Mouse (Mus musculus) kidney, postnatal 0 days (tissue): ENCODE data around the gene Zfp260. TPM values are rescaled to one million over a fixed set of nuclear protein-coding genes. Genes with fewer than 3 reads are reported as not detected.

Experiments used
- ATAC-seq: fragments of 200-750 bp; cut with Nextera tagmentation; replicated peaks from 2 replicates; pipeline ENCODE4 v1.8.0; 2017; ENCODE audit warnings: low read depth, moderate number of reproducible peaks, moderate TSS enrichment, moderate library complexity; ENCODE audit not compliant: low FRiP score
- DNase-seq: peaks from one replicate; pipeline ENCODE4 v3.0.0-alpha.2; 2016; ENCODE audit warnings: low spot score
- H3K27ac ChIP-seq: fragments of 300-500 bp; sonication (generic); 2 replicates; pipeline ENCODE4 v1.5.1; 2014; ENCODE audit warnings: mild to moderate bottlenecking
- H3K27me3 ChIP-seq: fragments of 300-500 bp; sonication (generic); 2 replicates; pipeline ENCODE4 v1.6.1; 2014; ENCODE audit warnings: low read length, mixed read lengths; ENCODE audit not compliant: insufficient read depth
- H3K36me3 ChIP-seq: fragments of 300-500 bp; sonication (generic); 2 replicates; pipeline ENCODE4 v1.6.1; 2014; ENCODE audit warnings: low read length, mixed read lengths; ENCODE audit not compliant: insufficient read depth
- H3K4me1 ChIP-seq: fragments of 300-500 bp; sonication (generic); replicated peaks from 2 replicates; pipeline ENCODE4 v1.6.1; 2014; ENCODE audit warnings: antibody characterized with exemption, low read length, mixed read lengths; ENCODE audit not compliant: insufficient read depth
- H3K4me2 ChIP-seq: fragments of 300-500 bp; sonication (generic); 2 replicates; pipeline ENCODE4 v1.6.1; 2014; ENCODE audit warnings: mild to moderate bottlenecking, low read length, moderate library complexity, mixed read lengths
- H3K4me3 ChIP-seq: fragments of 300-500 bp; sonication (generic); replicated peaks from 2 replicates; pipeline ENCODE4 v1.5.1; 2014; ENCODE audit warnings: low read depth, low read length
- H3K9ac ChIP-seq: fragments of 300-500 bp; sonication (generic); 2 replicates; pipeline ENCODE4 v1.6.1; 2014; ENCODE audit warnings: low read depth, low read length
- H3K9me3 ChIP-seq: fragments of 300-500 bp; sonication (generic); replicated peaks from 2 replicates; pipeline ENCODE4 v1.6.1; 2016; ENCODE audit warnings: low read length, inconsistent platforms, mixed read lengths
- CTCF ChIP-seq: IDR thresholded peaks from 2 replicates; pipeline ENCODE4 v1.5.1; 2016; ENCODE audit warnings: antibody characterized with exemption, low read depth, mild to moderate bottlenecking, moderate library complexity
- WGBS: fragments of 180-500 bp; shearing (Covaris S2); extraction: QIAGEN DNeasy Blood & Tissue Kit; methylation state at CpG from one replicate; pipeline ENCODE4 v1.1.7; 2014; 5-methylcytosine and 5-hydroxymethylcytosine counted together
- microRNA-seq: library from miRNA; unstranded; fragments of <30 nt; microRNA quantifications from one replicate; pipeline ENCODE4, GENCODE M21; 2016
- polyA plus RNA-seq: library from polyadenylated mRNA; unstranded; fragments of >200 nt; fragmentation: Nextera tagmentation; extraction: Ambion mirVana; gene quantifications from 2 replicates; pipeline ENCODE4 v1.2.1, GENCODE M21; 2015

The Zfp260 gene
- polyA plus RNA-seq, 1 experiment from 2014 or later: 79.8 TPM

DNA sequence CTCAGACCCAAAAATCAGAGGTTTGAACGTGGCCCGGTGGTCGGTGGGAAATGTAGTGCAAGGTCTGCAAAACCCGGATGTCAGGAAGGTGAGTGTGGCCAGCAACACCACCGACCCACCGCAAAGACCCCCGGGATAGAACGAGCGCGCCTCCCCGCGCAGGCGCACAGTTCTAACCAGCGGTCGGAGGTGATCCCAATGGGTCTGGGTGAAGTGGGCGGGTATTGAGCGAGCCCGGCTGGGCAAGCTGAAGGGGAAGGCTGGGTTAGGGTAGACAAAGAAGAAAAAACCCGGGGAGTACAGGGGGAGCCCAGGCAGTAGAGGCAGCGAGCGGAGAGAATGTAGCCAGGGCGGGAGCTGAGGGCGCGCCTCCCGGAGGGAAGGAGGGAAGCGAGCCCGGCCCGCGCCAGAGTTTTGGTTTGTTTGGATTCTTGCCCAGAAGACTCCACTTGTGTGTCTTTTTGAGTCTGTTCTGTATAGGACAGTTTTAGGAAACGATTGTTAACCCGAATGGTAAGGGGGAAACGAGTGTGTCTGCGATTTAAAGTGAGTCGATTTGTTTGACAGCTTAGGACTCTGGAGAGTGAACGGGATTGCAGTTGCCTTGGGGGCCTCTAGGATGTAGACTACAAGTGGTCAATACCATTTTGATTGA, 49.1 kb downstream of the Zfp260 start:
- no peak for TF ChIP-seq CTCF
- H3K9me3 ChIP-seq: 0 out of 2 replicates have a peak, but pooled peaks cover 6% of the 10 kb centered on the region
- no peaks in the 10 kb centered on the region for H3K36me3 ChIP-seq
- peak overlapping the region; percentile 55 for H3K9ac ChIP-seq
- peak overlapping the region; percentile 67 for H3K4me2 ChIP-seq
- no peaks in the 10 kb centered on the region for H3K27me3 ChIP-seq
- H3K4me3 ChIP-seq: peak overlapping the region; percentile 51
- DNase-seq (peak; percentile 95), ATAC-seq (peak; percentile 91)
- H3K27ac ChIP-seq: peak overlapping the region; percentile 62
- WGBS: 1% methylated on average over 35 of the region's 35 CpGs
- no peaks in the 10 kb centered on the region for H3K4me1 ChIP-seq

DNA sequence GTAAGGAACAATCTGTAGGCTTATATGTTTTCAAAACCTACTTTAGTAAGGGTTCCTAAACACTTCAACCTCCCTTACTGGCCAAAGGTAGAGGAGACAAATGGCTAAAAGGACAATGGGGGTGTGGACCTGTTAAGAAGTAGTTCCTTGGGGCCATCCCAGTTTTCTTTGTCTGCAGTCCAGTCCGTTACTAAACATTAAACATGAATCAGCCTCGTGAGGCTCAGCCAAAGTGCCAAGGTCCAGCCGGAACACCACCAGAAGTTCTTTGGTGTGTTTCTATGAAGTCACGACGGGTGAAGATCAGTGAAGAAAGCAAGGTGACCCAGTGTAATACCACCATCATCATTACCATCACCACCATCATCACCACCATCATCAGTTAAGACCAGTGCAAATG, 52.4 kb downstream of the Zfp260 start:
- Histone ChIP-seq H3K27me3 (no peaks in the 10 kb centered on the region), H3K9ac (no peak overlapping the region), H3K9me3 (peaks cover 14% of the 10 kb centered on the region), H3K4me1 (no peaks in the 10 kb centered on the region), H3K4me2 (no peak overlapping the region), H3K27ac (no peak overlapping the region), H3K4me3 (no peak overlapping the region), H3K36me3 (no peaks in the 10 kb centered on the region)
- DNase-seq: no peak
- no peak for ATAC-seq
- TF ChIP-seq CTCF: no peak
- 92% methylated on average over 5 of the region's 5 CpGs for WGBS

DNA sequence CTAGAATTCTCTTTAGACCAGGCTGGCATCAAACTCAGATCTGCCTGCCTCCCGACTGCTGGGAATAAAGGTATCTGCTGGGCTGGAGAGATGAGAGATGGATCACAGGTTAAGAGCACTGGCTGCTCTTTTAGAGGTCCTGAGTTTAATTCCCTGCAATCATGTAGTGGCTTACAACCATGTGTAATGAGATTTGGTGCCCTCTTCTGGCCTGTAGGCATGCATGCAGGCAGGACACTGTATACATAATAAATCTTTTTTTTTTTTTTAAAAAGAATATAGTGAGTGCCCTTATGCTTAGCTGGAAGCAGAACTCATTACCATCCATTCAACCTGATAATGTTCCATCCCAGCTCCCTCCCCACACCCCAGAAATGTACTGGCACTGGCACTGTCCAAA, 59.5 kb downstream of the Zfp260 start:
- 0 out of 2 replicates have a peak, but pooled peaks have one; percentile 13 for TF ChIP-seq CTCF
- peaks cover 46% of the 10 kb centered on the region for H3K9me3 ChIP-seq
- DNase-seq: no peak
- H3K4me1 ChIP-seq: no peaks in the 10 kb centered on the region
- WGBS: 91% methylated on average over 1 of the region's 1 CpGs
- H3K4me3 ChIP-seq: no peak overlapping the region
- H3K27ac ChIP-seq: no peak overlapping the region
- H3K4me2 ChIP-seq: no peak overlapping the region
- H3K27me3 ChIP-seq: no peaks in the 10 kb centered on the region
- no peak overlapping the region for H3K9ac ChIP-seq
- ATAC-seq: no peak
- H3K36me3 ChIP-seq: peaks cover 32% of the 10 kb centered on the region

DNA sequence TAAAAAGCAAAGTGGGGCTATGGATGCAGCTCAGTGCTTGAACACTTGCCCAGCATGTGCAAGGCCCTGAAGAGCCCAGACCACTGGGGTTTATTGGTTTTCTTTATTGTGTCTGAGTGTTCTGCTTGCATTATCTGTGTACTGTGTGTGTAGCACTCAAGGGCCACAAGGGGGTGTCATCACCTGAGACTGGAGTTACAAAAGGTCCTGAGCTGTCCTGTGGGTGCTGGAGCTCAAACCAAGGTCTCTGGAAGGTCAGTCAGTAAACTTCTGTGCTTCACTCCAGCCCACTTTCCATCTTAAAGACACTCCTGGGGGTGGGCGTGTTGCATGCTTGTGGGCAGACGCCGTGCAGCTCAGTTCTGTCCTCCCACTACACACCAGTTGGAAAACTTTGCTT, 60.9 kb downstream of the Zfp260 start:
- H3K9me3 ChIP-seq: peaks cover 57% of the 10 kb centered on the region
- DNase-seq: no peak
- WGBS: 97% methylated on average over 3 of the region's 3 CpGs
- H3K9ac ChIP-seq: no peak overlapping the region
- H3K27ac ChIP-seq: no peak overlapping the region
- H3K4me3 ChIP-seq: no peak overlapping the region
- TF ChIP-seq CTCF: no peak
- ATAC-seq: no peak
- no peaks in the 10 kb centered on the region for H3K27me3 ChIP-seq
- peaks cover 44% of the 10 kb centered on the region for H3K36me3 ChIP-seq
- H3K4me1 ChIP-seq: no peaks in the 10 kb centered on the region
- H3K4me2 ChIP-seq: no peak overlapping the region

Small RNAs within 50 kb of the gene (microRNA-seq; reads per million reads assigned to microRNA genes)
- gene Gm23368: not detected

Other genes with a start within 250 kb of the Zfp260 start
- gene Zfp940, start 241.1 kb upstream of the Zfp260 start, polyA plus RNA-seq: 4.6 TPM in 2 replicates
- 5.5 and 5.6 TPM in 2 replicates for gene Zfp420, start 234.8 kb upstream of the Zfp260 start, polyA plus RNA-seq
- gene Zfp27, start 188.2 kb upstream of the Zfp260 start, polyA plus RNA-seq: 7.7 and 7.8 TPM in 2 replicates
- 3.9 and 4.7 TPM in 2 replicates for gene Zfp383, start 186.6 kb upstream of the Zfp260 start, polyA plus RNA-seq
- 5.6 and 6.7 TPM in 2 replicates for gene Zfp74, start 140.7 kb upstream of the Zfp260 start, polyA plus RNA-seq
- 6.4 TPM in 2 replicates for gene Zfp568, start 110.8 kb upstream of the Zfp260 start, polyA plus RNA-seq
- 2.8 and 3.8 TPM in 2 replicates for gene Zfp14, start 43.4 kb upstream of the Zfp260 start, polyA plus RNA-seq
- 2.7 and 3.7 TPM in 2 replicates for gene Zfp82, start 21.9 kb upstream of the Zfp260 start, polyA plus RNA-seq
- 0.83 and 1.8 TPM in 2 replicates for gene Gm26920, start 4.4 kb upstream of the Zfp260 start, polyA plus RNA-seq
- gene Zfp566, start 4.2 kb upstream of the Zfp260 start, polyA plus RNA-seq: 9.5 and 9.6 TPM in 2 replicates
- gene Zfp382, start 27.2 kb downstream of the Zfp260 start, polyA plus RNA-seq: 4.9 and 5.5 TPM in 2 replicates
- 10.6 and 11.4 TPM in 2 replicates for gene Zfp146, start 75.0 kb downstream of the Zfp260 start, polyA plus RNA-seq
- 32.9 and 43.0 TPM in 2 replicates for gene Cox7a1, start 89.4 kb downstream of the Zfp260 start, polyA plus RNA-seq
- 121 and 122 TPM in 2 replicates for gene Capns1, start 104.0 kb downstream of the Zfp260 start, polyA plus RNA-seq
- gene Polr2i, start 137.2 kb downstream of the Zfp260 start, polyA plus RNA-seq: 148 and 157 TPM in 2 replicates
- gene Tbcb, start 137.5 kb downstream of the Zfp260 start, polyA plus RNA-seq: 176 and 179 TPM in 2 replicates
- gene Ovol3, start 140.9 kb downstream of the Zfp260 start, polyA plus RNA-seq: not detected in 2 replicates
- 0.11 and 0.27 TPM in 2 replicates for gene Thap8, start 185.3 kb downstream of the Zfp260 start, polyA plus RNA-seq
- gene Wdr62, start 185.6 kb downstream of the Zfp260 start, polyA plus RNA-seq: 2.7 and 3.4 TPM in 2 replicates
- 22.7 and 23.3 TPM in 2 replicates for gene Clip3, start 197.0 kb downstream of the Zfp260 start, polyA plus RNA-seq
- 95.3 and 101 TPM in 2 replicates for gene Alkbh6, start 213.9 kb downstream of the Zfp260 start, polyA plus RNA-seq
- 79.0 and 88.4 TPM in 2 replicates for gene Syne4, start 220.0 kb downstream of the Zfp260 start, polyA plus RNA-seq
- not detected in 2 replicates for gene E130208F15Rik, start 227.0 kb downstream of the Zfp260 start, polyA plus RNA-seq
- 32.0 and 35.1 TPM in 2 replicates for gene Sdhaf1, start 229.1 kb downstream of the Zfp260 start, polyA plus RNA-seq